Mouse (Mus musculus): ENCODE data around the gene Calml3.

- TF ChIP-seq GATA1 (IDR thresholded peaks at IDR 0.05; ENCODE audit: borderline replicate concordance, low read length), result no peak
- no peak for TF ChIP-seq FLI1 (IDR thresholded peaks at IDR 0.05; ENCODE audit: low read length)
Measured at GRCm38 (mm10) chr13:3787644-3788043, 16.5 kb downstream of the Calml3 start.

Measured in megakaryocyte, embryonic 14.5 days (primary cell).